Mouse (Mus musculus) midbrain, embryonic 14.5 days (tissue): ENCODE results near the gene Tsc22d1. TPM values are rescaled to one million over a fixed set of nuclear protein-coding genes. Genes with fewer than 3 reads are reported as not detected.

Experiments
- polyA plus RNA-seq: library from polyadenylated mRNA; unstranded; fragments of >200 nt; fragmentation: Nextera tagmentation; extraction: Ambion mirVana; gene quantifications from 2 replicates; pipeline ENCODE4 v1.2.1, GENCODE M21; 2014

Gene Tsc22d1
- polyA plus RNA-seq, 1 experiment from 2014 or later: 872 TPM

Other genes starting within 250 kb of the Tsc22d1 start
- gene Serp2, start 141.9 kb downstream of the Tsc22d1 start, polyA plus RNA-seq: 153 and 230 TPM in 2 replicates